Mouse (Mus musculus): ENCODE measurements around the gene Taf1b.
"Not testable (repeated sequence)": the region's sequence is repeated elsewhere in the genome, so short reads cannot be mapped to it uniquely, and the experiment has no call there.

The Taf1b gene

GRCm38 (mm10) chr12:24498150-24498840, at the start of gene Taf1b:
Taf1b (plus strand) TSS chr12:24498359.
- peak; percentile 92 for DNase-seq (ENCODE audit: low read depth, low spot score)

GRCm38 (mm10) chr12:24460406-24460805, 37.8 kb upstream of the Taf1b start:
- DNase-seq (ENCODE audit: low read depth, low spot score) = no peak

GRCm38 (mm10) chr12:24462121-24462520, 36.0 kb upstream of the Taf1b start:
- not testable (repeated sequence) for DNase-seq (ENCODE audit: low read depth, low spot score)

- DNase-seq (ENCODE audit: low read depth, low spot score) = not testable (repeated sequence)
Observed at GRCm38 (mm10) chr12:24463490-24463889, 34.7 kb upstream of the Taf1b start.

GRCm38 (mm10) chr12:24468966-24469365, 29.2 kb upstream of the Taf1b start:
- DNase-seq (ENCODE audit: low read depth, low spot score) = no peak

GRCm38 (mm10) chr12:24470943-24471342, 27.2 kb upstream of the Taf1b start:
- peak; percentile 70 for DNase-seq (ENCODE audit: low read depth, low spot score)

GRCm38 (mm10) chr12:24473221-24473620, 24.9 kb upstream of the Taf1b start:
- no peak for DNase-seq (ENCODE audit: low read depth, low spot score)

- peak; percentile 19 for DNase-seq (ENCODE audit: low read depth, low spot score)
Observed at GRCm38 (mm10) chr12:24484930-24485329, 13.2 kb upstream of the Taf1b start.

GRCm38 (mm10) chr12:24486882-24487281, 11.3 kb upstream of the Taf1b start:
- no peak for DNase-seq (ENCODE audit: low read depth, low spot score)

- not testable (repeated sequence) for DNase-seq (ENCODE audit: low read depth, low spot score)
Observed at GRCm38 (mm10) chr12:24492507-24492906, 5.7 kb upstream of the Taf1b start.

GRCm38 (mm10) chr12:24493011-24493410, 5.1 kb upstream of the Taf1b start:
- DNase-seq (ENCODE audit: low read depth, low spot score) = no peak

- DNase-seq (ENCODE audit: low read depth, low spot score) = no peak
Observed at GRCm38 (mm10) chr12:24493412-24493811, 4.7 kb upstream of the Taf1b start.

- DNase-seq (ENCODE audit: low read depth, low spot score) = not testable (repeated sequence)
Observed at GRCm38 (mm10) chr12:24494791-24495190, 3.4 kb upstream of the Taf1b start.

GRCm38 (mm10) chr12:24498841-24499485, 804 bp downstream of the Taf1b start:
- not testable (repeated sequence) for DNase-seq (ENCODE audit: low read depth, low spot score)

GRCm38 (mm10) chr12:24517118-24517517, 19.0 kb downstream of the Taf1b start:
- no peak for DNase-seq (ENCODE audit: low read depth, low spot score)

GRCm38 (mm10) chr12:24521076-24521475, 22.9 kb downstream of the Taf1b start:
- DNase-seq (ENCODE audit: low read depth, low spot score) = no peak

GRCm38 (mm10) chr12:24525065-24525464, 26.9 kb downstream of the Taf1b start:
- DNase-seq (ENCODE audit: low read depth, low spot score) = not testable (repeated sequence)

- DNase-seq (ENCODE audit: low read depth, low spot score) = no peak
Observed at GRCm38 (mm10) chr12:24536390-24536789, 38.2 kb downstream of the Taf1b start.

- no peak for DNase-seq (ENCODE audit: low read depth, low spot score)
Observed at GRCm38 (mm10) chr12:24537201-24537600, 39.0 kb downstream of the Taf1b start.

- no peak for DNase-seq (ENCODE audit: low read depth, low spot score)
Observed at GRCm38 (mm10) chr12:24537965-24538364, 39.8 kb downstream of the Taf1b start.

GRCm38 (mm10) chr12:24541426-24542154, 43.4 kb downstream of the Taf1b start:
- DNase-seq (ENCODE audit: low read depth, low spot score) = peak; percentile 25

- no peak for DNase-seq (ENCODE audit: low read depth, low spot score)
Observed at GRCm38 (mm10) chr12:24547686-24548085, 49.5 kb downstream of the Taf1b start.
